Mouse (Mus musculus): ENCODE measurements around the gene Ppp2r5c.

The Ppp2r5c gene

GRCm38 (mm10) chr12:110489946-110490701 lies 43.2 kb downstream of the Ppp2r5c start:
- DNase-seq = no peak

DNA sequence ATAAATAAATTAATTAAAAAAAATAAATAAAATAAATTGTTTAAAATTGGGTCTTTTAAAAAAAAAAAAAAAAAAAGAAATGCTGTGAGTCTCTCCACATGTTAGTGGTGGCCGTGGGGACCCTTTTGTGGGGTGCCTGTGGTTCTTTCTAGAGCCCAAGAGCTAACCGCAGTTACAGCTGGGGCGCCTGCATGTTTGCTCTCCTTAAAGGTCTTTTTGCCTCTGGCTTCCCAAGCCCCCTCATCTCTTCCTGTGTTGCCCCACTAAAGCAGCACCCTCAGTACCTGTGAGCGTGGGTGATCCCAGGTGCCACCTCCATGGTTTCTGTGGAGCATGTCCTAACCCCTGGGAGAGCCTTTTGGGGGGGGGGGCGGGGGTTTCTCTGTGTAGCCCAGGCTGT lies 45.5 kb downstream of the Ppp2r5c start:
- peak; percentile 62 to 76 for DNase-seq

DNA sequence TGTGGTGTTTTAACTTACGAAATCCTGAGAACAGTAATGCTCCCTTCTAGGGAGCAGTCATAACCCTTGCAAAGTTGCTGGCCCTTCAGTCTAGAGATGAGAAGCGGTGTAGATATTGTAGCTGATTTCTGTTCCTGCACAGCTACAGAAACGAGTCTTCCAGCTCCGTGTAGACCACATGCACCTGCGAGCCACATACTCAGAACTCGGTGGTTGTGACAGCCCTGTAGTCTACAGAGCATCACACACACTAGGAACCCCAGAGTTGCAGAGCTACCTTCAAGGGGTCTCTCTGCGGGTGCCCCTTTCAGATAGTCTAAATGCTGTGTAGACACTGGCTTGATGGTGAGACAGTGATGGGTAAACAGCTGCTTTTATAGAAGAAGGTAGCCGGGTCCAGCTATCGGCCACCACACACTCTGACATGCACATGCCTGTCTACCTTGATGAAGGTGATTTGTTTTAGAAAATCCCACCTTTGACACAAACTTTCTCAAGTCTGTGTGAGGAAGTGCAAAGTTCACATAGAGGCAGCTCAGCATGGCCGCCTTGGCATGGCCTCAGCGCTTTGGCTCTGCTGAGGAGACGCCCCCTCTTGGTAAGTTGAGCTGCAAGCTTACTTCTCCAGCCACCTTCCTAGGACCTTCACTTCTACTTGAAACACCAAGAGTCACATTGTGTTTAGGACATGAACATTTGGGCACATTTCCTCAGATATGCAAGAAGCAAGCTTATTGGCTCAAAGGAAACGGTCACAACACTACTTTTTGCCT lies 46.9 kb downstream of the Ppp2r5c start:
- DNase-seq = peak in 1 of 2 experiments; percentile 46

- no peak for DNase-seq
Observed at GRCm38 (mm10) chr12:110494846-110495245, 47.9 kb downstream of the Ppp2r5c start.

- no peak for DNase-seq
Observed at GRCm38 (mm10) chr12:110495260-110495659, 48.3 kb downstream of the Ppp2r5c start.

- no peak for DNase-seq
Observed at GRCm38 (mm10) chr12:110496016-110496415, 49.1 kb downstream of the Ppp2r5c start.

DNA sequence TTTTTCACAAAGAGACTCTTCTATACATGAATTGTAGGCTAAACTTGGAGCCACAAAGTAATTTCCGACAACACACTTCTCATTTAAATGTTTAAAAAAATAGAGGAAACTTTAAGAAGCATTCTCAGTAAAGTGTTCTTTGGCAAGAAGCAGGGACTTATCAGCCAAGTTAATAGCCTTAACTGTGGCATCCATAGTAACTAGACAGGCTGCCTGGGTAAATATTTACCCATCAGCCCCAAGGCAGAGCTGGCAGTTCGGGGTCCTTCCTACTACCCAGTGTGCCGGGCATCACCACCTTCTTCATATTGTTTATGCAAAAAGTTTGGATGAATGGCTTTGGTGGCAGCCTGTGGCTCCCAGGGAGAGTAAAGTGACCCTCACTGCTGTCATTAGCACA lies 50.1 kb downstream of the Ppp2r5c start:
- DNase-seq = no peak

- DNase-seq = no peak
Observed at GRCm38 (mm10) chr12:110497485-110497884, 50.6 kb downstream of the Ppp2r5c start.

DNA sequence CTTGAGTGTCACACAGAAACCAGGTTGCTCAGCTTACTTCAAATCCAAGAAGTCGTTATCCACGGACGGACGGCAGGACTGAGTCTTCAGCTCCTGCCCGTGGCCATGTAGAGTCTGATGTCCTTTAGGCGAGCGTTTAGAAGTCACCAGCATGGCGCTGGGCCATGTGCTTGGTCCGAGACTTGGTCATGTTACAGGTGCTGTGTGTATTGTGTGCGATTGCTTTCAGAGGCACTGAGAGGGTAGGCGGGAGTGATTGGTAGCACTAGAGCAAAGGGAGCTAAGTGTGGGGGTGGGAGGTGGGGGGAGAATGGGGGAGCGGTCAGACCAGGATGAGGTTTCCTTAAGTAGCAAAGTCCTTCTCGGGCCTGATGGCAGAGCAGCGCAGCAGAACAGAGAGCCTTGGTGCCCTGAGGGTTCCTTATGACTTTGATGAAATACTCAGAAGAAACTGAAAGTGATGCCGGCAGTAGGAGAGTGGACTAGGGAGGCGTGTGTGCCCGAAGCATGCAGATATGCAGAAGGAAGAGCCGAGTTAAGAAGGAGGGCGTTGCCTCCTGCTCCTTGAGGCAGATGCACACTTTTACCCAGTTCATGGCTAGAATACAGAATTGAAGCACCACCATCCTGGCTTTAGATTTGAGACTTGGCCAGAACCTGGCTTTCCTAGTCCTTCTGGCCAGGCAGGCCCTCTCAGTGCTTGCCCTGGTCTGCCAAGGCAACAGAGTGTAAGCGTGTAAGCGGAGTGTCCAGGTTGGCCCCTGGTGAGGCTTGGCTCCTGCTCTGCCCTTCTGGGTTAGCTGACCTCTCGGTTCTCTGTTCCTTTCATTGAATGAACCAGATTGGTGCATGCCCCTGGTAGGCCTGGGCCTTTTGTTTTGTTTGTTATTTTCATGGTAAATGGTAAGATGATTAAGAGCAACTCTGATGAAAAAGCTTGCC lies 51.6 kb downstream of the Ppp2r5c start:
- no peak for DNase-seq

- DNase-seq = no peak
Observed at GRCm38 (mm10) chr12:110499225-110499992, 52.5 kb downstream of the Ppp2r5c start.

DNA sequence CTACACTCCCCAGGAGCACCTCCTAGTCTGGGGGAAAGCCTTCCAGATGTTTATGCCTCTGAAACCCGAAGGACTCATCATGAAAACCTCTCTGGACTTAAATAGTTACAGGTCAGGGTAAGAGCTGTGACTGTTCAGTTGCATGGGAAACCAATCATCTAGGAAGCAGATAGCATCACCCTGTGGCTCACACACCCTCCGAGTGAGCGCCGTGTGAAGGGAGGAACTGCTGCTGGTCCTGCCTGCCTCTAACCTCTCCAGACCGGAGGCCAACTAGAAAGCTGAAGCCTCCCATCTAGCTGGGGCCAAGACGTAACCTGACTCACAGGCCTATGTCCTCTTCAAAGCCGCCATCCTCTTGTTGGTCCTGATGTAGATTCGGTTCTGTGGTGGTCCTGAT lies 53.2 kb downstream of the Ppp2r5c start:
- no peak for DNase-seq

GRCm38 (mm10) chr12:110503406-110504144 lies 56.7 kb downstream of the Ppp2r5c start:
- DNase-seq = no peak

- DNase-seq = no peak
Observed at GRCm38 (mm10) chr12:110504145-110504490, 57.2 kb downstream of the Ppp2r5c start.

DNA sequence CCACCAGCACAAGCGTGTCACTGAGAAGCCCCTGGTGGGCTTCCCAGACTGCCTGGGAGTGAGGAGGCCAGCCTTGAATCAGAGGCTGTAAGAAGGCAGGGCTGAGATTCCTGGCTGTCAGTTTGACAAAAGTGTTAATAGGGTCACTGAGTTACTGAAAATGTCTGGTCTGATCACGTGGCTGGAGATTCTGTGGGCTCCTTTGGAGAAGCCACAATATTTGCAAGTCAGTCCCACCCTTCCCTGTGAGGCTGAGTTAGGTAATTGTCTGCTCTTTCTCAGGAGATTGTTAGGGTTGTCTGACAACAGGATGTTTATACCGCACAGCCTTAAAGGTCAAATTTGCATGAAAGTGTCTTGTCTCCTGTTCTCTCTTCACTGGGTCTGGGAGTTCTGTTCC lies 57.9 kb downstream of the Ppp2r5c start:
- DNase-seq = no peak

DNA sequence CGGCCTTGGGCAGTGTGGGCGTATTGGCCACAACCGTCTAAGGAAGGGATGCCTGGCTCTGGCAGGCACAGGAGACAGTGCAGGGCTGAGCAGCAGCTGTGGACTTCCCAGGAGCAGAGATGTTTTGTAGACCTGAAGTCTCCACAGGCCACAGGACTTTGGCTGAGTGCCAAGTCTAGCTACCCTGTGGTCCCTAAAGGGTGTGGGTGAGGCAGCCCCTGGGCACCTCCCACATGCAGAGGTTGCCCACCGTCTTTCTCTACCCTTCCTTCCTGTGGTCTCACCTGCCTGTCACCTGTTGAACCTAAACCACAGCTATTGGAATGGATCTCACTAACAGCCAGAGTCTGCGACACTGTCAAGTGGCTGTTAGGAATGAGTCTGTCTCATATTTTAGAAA lies 59.1 kb downstream of the Ppp2r5c start:
- DNase-seq = no peak

DNA sequence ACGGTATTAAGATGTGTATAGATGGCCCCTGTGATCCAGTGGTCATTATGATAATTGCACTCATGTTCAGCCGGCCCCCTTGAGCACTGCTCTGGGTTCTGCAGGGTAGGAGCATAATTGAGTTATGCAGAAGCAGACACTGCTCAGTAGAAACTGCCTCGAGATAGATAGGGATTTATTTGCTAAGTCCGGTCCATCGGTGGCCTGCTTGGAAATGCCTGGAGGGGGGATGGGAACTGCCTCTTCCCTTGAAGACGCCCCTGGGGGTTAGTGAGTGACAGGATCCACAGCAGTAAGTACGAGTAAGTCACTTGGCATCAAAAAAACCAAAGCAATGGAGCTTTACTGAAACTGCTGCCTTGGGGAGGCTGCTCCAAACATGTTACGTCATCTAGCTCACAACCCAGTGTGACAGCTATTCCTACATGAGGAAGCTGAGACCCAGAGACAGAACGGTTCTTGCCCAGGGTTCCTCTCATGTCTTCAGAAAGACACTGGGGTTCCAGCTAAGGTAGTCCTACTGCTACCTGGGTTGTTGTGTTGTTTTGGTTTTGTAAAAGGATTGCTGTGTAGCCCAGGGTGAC lies 60.9 kb downstream of the Ppp2r5c start:
- DNase-seq = no peak

DNA sequence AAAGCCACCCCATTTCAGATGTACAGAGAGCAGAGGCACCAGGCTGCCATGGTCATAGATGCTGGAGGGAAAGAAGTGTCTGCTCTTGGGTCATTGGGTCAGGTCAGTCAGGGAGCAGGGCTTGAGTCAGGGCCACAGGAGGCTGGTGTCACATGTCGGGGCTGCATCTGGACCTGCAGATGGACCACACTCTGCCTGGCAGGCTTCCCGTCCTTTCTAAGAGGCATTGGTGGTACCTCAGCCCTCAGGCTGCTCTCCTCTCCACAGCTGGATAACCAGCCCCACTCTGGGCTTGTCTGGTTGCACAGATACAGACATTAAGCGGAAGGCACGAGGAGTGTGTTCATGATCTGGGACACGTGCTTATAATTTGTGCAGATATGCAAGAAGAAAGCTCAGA lies 61.8 kb downstream of the Ppp2r5c start:
- DNase-seq = no peak

DNA sequence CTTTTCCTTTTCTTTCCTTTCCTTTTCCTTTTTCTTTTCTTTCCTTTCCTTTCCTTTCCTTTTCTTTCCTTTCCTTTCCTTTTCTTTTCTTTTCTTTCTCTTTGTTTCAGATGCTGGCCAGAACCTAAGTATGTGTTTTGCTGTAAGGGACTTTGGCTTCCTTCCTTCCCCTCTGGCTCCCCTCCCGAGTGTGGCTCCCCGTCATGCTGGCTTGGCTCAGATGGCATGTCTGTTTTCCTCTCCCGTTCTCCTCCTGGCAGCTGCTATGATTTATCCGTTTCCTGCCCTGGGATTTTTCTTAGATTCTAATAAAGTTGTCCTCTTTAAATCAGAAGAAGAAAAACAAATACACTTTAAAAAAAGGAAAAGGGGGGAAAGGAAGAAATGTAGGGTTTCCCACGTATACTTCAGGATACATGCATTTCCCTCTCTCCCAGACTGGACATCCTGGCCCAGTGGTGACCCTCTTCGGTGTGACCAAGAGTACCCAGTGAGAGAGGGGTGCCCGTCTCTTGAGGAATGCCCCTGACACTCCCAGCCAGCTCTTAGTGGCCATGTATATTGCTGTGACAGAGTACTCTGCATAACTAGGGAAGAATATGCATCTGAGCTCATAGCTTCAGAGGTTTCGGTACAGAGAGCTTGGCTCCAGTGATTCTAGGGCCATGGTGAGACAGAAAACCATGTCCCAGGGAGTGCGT lies 63.4 kb downstream of the Ppp2r5c start:
- no peak for DNase-seq

- no peak for DNase-seq
Observed at GRCm38 (mm10) chr12:110511201-110511600, 64.3 kb downstream of the Ppp2r5c start.

- DNase-seq = no peak
Observed at GRCm38 (mm10) chr12:110511856-110512433, 65.0 kb downstream of the Ppp2r5c start.

Measured in thymus, adult 18-20 months (tissue).